Mouse (Mus musculus): ENCODE measurements around the gene Clptm1. TPM values are rescaled to one million over a fixed set of nuclear protein-coding genes. Genes with fewer than 3 reads are reported as not detected.

Gene Clptm1
- total and polyA plus RNA-seq, 3 experiments: 61.7 to 74.9 (median 70.1) TPM

GRCm38 (mm10) chr7:19683771-19684201 is 19.0 kb upstream of the Clptm1 start:
- no peaks in the 10 kb centered on the region for H3K36me3 ChIP-seq (ENCODE audit: control insufficient read depth, insufficient read depth, low read length)
- H3K27ac ChIP-seq: no peak overlapping the region
- TF ChIP-seq POLR2A (IDR thresholded peaks at IDR 0.05; ENCODE audit: insufficient read depth, low read depth, low read length): no peak
- no peak for TF ChIP-seq CTCF (IDR thresholded peaks at IDR 0.05)
- TF ChIP-seq EP300 (IDR thresholded peaks at IDR 0.05; ENCODE audit: insufficient read depth, low read depth, low read length): no peak
- no peaks in the 10 kb centered on the region for H3K27me3 ChIP-seq (ENCODE audit: control insufficient read depth, insufficient read depth, low read length)
- no peaks in the 10 kb centered on the region for H3K79me2 ChIP-seq (replicated peaks; ENCODE audit: control insufficient read depth, insufficient read depth, low read length)
- no peak for DNase-seq
- H3K4me1 ChIP-seq (ENCODE audit: control insufficient read depth, insufficient read depth, low read length): no peaks in the 10 kb centered on the region
- intact Hi-C loops (cut with DNase I): no loop called here
- H3K9ac ChIP-seq (ENCODE audit: low read depth, low read length): no peak overlapping the region
- no peak overlapping the region for H3K4me3 ChIP-seq
- WGBS: 85% methylated on average over 6 of the region's 6 CpGs

GRCm38 (mm10) chr7:19682979-19683378 is 18.1 kb upstream of the Clptm1 start:
- no peaks in the 10 kb centered on the region for H3K4me1 ChIP-seq (ENCODE audit: control insufficient read depth, insufficient read depth, low read length)
- no peak for DNase-seq
- H3K4me3 ChIP-seq: no peak overlapping the region
- H3K79me2 ChIP-seq (replicated peaks; ENCODE audit: control insufficient read depth, insufficient read depth, low read length): no peaks in the 10 kb centered on the region
- no peaks in the 10 kb centered on the region for H3K36me3 ChIP-seq (ENCODE audit: control insufficient read depth, insufficient read depth, low read length)
- H3K27ac ChIP-seq: no peak overlapping the region
- TF ChIP-seq POLR2A (IDR thresholded peaks at IDR 0.05; ENCODE audit: insufficient read depth, low read depth, low read length): no peak
- TF ChIP-seq EP300 (IDR thresholded peaks at IDR 0.05; ENCODE audit: insufficient read depth, low read depth, low read length): no peak
- TF ChIP-seq CTCF (IDR thresholded peaks at IDR 0.05): no peak
- no peaks in the 10 kb centered on the region for H3K27me3 ChIP-seq (ENCODE audit: control insufficient read depth, insufficient read depth, low read length)
- 72% methylated on average over 3 of the region's 3 CpGs for WGBS
- intact Hi-C loops (cut with DNase I): no loop called here
- H3K9ac ChIP-seq (ENCODE audit: low read depth, low read length): no peak overlapping the region

GRCm38 (mm10) chr7:19681202-19681694 is 16.4 kb upstream of the Clptm1 start, which contains the start of the genes Gm44805 and Apoc4:
Gm44805 (minus strand) TSS chr7:19681423.
Apoc4 (minus strand) TSS chr7:19681479.
- no peaks in the 10 kb centered on the region for H3K36me3 ChIP-seq (ENCODE audit: control insufficient read depth, insufficient read depth, low read length)
- H3K4me1 ChIP-seq (ENCODE audit: control insufficient read depth, insufficient read depth, low read length): no peaks in the 10 kb centered on the region
- 48% methylated on average over 8 of the region's 8 CpGs for WGBS
- H3K27me3 ChIP-seq (ENCODE audit: control insufficient read depth, insufficient read depth, low read length): no peaks in the 10 kb centered on the region
- intact Hi-C loops (cut with DNase I): no loop called here
- H3K27ac ChIP-seq: no peak within 1 kb of the TSS
- no peak within 1 kb of the TSS for H3K9ac ChIP-seq (ENCODE audit: low read depth, low read length)
- no peaks in the 10 kb centered on the region for H3K79me2 ChIP-seq (replicated peaks; ENCODE audit: control insufficient read depth, insufficient read depth, low read length)
- DNase-seq: no peak
- no peak for TF ChIP-seq CTCF (IDR thresholded peaks at IDR 0.05)
- TF ChIP-seq POLR2A (IDR thresholded peaks at IDR 0.05; ENCODE audit: insufficient read depth, low read depth, low read length): no peak
- TF ChIP-seq EP300 (IDR thresholded peaks at IDR 0.05; ENCODE audit: insufficient read depth, low read depth, low read length): no peak
- no peak within 1 kb of the TSS for H3K4me3 ChIP-seq

DNA sequence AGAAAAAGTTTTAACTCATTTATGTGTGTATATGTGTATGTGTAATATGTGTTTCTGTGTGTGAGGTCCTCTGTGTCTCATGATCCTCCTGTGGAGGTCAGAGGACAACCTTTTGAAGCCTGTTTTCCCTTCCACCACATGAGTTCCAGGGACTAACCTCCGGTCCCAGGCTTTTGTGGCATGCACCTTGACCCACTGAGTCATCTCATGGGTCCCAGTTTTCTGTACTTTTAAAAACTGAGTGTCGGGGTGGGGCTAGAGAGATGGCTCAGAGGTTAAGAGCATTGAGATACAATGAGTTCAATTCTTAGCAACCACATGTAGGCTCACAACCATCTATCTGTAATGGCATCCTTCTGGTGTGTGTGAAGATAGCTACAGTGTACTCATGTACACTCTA is 15.9 kb upstream of the Clptm1 start:
- no peaks in the 10 kb centered on the region for H3K4me1 ChIP-seq (ENCODE audit: control insufficient read depth, insufficient read depth, low read length)
- H3K9ac ChIP-seq (ENCODE audit: low read depth, low read length): no peak overlapping the region
- no peaks in the 10 kb centered on the region for H3K79me2 ChIP-seq (replicated peaks; ENCODE audit: control insufficient read depth, insufficient read depth, low read length)
- 86% methylated on average over 2 of the region's 2 CpGs for WGBS
- no peak overlapping the region for H3K27ac ChIP-seq
- intact Hi-C loops (cut with DNase I): no loop called here
- no peaks in the 10 kb centered on the region for H3K36me3 ChIP-seq (ENCODE audit: control insufficient read depth, insufficient read depth, low read length)
- no peak overlapping the region for H3K4me3 ChIP-seq
- TF ChIP-seq POLR2A (IDR thresholded peaks at IDR 0.05; ENCODE audit: insufficient read depth, low read depth, low read length) (no peak), CTCF (IDR thresholded peaks at IDR 0.05) (no peak), EP300 (IDR thresholded peaks at IDR 0.05; ENCODE audit: insufficient read depth, low read depth, low read length) (no peak)
- H3K27me3 ChIP-seq (ENCODE audit: control insufficient read depth, insufficient read depth, low read length): no peaks in the 10 kb centered on the region
- DNase-seq: no peak

DNA sequence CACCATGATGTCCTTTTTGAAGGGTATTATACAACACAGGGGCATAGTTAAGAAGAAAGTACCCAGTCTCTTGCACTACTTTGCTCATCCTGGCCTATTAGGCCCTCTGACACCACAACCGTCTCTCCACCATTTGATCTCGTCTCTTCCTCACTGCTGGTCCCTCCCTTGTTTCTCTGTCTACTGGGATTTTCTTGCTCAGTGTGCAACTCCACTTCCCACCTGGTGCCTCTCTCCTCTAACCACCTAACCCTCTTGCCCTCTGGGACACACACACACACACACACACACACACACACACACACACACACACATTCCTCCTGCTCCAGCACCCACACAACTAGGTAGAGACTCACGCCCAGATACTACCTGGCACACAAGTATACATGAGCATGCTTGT is 14.1 kb upstream of the Clptm1 start:
- WGBS: 89% methylated on average over 3 of the region's 3 CpGs
- Histone ChIP-seq H3K36me3 (ENCODE audit: control insufficient read depth, insufficient read depth, low read length) (no peaks in the 10 kb centered on the region), H3K27me3 (ENCODE audit: control insufficient read depth, insufficient read depth, low read length) (no peaks in the 10 kb centered on the region), H3K4me1 (ENCODE audit: control insufficient read depth, insufficient read depth, low read length) (no peaks in the 10 kb centered on the region), H3K27ac (no peak overlapping the region), H3K9ac (ENCODE audit: low read depth, low read length) (no peak overlapping the region), H3K79me2 (replicated peaks; ENCODE audit: control insufficient read depth, insufficient read depth, low read length) (no peaks in the 10 kb centered on the region), H3K4me3 (no peak overlapping the region)
- no peak for DNase-seq
- TF ChIP-seq EP300 (IDR thresholded peaks at IDR 0.05; ENCODE audit: insufficient read depth, low read depth, low read length) (no peak), CTCF (IDR thresholded peaks at IDR 0.05) (no peak), POLR2A (IDR thresholded peaks at IDR 0.05; ENCODE audit: insufficient read depth, low read depth, low read length) (no peak)
- intact Hi-C loops (cut with DNase I): no loop called here

- H3K4me1 ChIP-seq (ENCODE audit: control insufficient read depth, insufficient read depth, low read length): no peaks in the 10 kb centered on the region
- H3K27me3 ChIP-seq (ENCODE audit: control insufficient read depth, insufficient read depth, low read length): no peaks in the 10 kb centered on the region
- H3K36me3 ChIP-seq (ENCODE audit: control insufficient read depth, insufficient read depth, low read length): no peaks in the 10 kb centered on the region
- H3K9ac ChIP-seq (ENCODE audit: low read depth, low read length): no peak within 1 kb of the TSS
- H3K79me2 ChIP-seq (replicated peaks; ENCODE audit: control insufficient read depth, insufficient read depth, low read length): no peaks in the 10 kb centered on the region
- H3K27ac ChIP-seq: no peak within 1 kb of the TSS
- H3K4me3 ChIP-seq: no peak within 1 kb of the TSS
- DNase-seq: no peak
- WGBS: 66% methylated on average over 8 of the region's 8 CpGs
- intact Hi-C loops (cut with DNase I): no loop called here
- TF ChIP-seq CTCF (IDR thresholded peaks at IDR 0.05): no peak
- no peak for TF ChIP-seq EP300 (IDR thresholded peaks at IDR 0.05; ENCODE audit: insufficient read depth, low read depth, low read length)
- TF ChIP-seq POLR2A (IDR thresholded peaks at IDR 0.05; ENCODE audit: insufficient read depth, low read depth, low read length): no peak
These were observed 13.0 kb upstream of the Clptm1 start, which contains the start of gene Apoc2 for GRCm38 (mm10) chr7:19677872-19678271. Apoc2 (minus strand) TSS chr7:19677941.
